ENCODE assay signal across 8 mouse cellular contexts in the genomic region with DNA sequence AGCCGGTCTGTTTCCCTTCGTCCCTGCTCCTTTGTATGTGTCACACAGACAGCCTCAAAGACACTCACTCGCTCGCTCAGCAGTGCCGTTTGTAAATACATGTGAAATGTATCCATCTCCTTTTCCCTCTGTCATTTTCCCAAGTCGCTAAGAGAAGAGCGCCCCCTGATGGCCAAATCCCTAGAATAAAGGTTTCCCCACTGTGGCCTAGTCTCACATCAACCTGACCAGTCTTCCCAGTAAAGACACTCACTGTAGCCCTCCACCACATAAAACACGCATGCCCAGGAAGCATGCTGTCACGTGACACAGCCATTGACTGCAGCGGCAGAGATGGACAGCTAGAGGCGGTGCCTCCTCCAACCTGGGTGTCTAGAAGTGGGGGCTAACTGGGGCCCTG. TPM values are rescaled to one million over a fixed set of nuclear protein-coding genes. Genes with fewer than 3 reads are reported as not detected.
DNase-seq lines count a peak whose midpoint lies in the region; ATAC-seq lines count a peak whose summit lies in the region.
"Had no signal": no experiment of that assay in that cellular context is flagged by ENCODE, and none has a peak within 500 bp of the region (broad histone marks: within the 10 kb centered on the region; RNA-seq: fewer than 3 reads in every experiment).

No protein-coding gene starts in this region.

- H3K27ac ChIP-seq in intestine, embryonic 14.5 days (ENCODE audit: low read depth): no peak overlapping the region
- H3K27ac ChIP-seq in intestine, embryonic 16.5 days (ENCODE audit: low read length): no peak overlapping the region
- H3K27ac ChIP-seq: embryonic facial prominence, embryonic 15.5 days had no signal

- H3K36me3 ChIP-seq in intestine, embryonic 14.5 days (ENCODE audit: control insufficient read depth, insufficient read depth, low read length): no peaks in the 10 kb centered on the region
- H3K36me3 ChIP-seq in intestine, embryonic 16.5 days (ENCODE audit: control insufficient read depth, insufficient read depth, low read length): no peaks in the 10 kb centered on the region
- H3K36me3 ChIP-seq: embryonic facial prominence, embryonic 15.5 days had no signal

- no peak overlapping the region for H3K9ac ChIP-seq in intestine, embryonic 14.5 days (ENCODE audit: low read length)
- no peak overlapping the region for H3K9ac ChIP-seq in intestine, embryonic 16.5 days (ENCODE audit: low read depth, low read length)
- H3K9ac ChIP-seq: embryonic facial prominence, embryonic 15.5 days had no signal

- no peak overlapping the region for H3K4me2 ChIP-seq in intestine, embryonic 14.5 days (ENCODE audit: low read length)
- no peak overlapping the region for H3K4me2 ChIP-seq in intestine, embryonic 16.5 days (ENCODE audit: low read depth, low read length)
- H3K4me2 ChIP-seq: embryonic facial prominence, embryonic 15.5 days had no signal

- no peak overlapping the region for H3K4me3 ChIP-seq in intestine, embryonic 14.5 days (ENCODE audit: low read depth, low read length)
- H3K4me3 ChIP-seq in intestine, embryonic 16.5 days (ENCODE audit: low read length): no peak overlapping the region
- H3K4me3 ChIP-seq: embryonic facial prominence, embryonic 15.5 days had no signal

- no peaks in the 10 kb centered on the region for H3K27me3 ChIP-seq in intestine, embryonic 14.5 days (replicated peaks; ENCODE audit: control insufficient read depth, insufficient read depth, low read length)
- no peaks in the 10 kb centered on the region for H3K27me3 ChIP-seq in intestine, embryonic 16.5 days (replicated peaks; ENCODE audit: control insufficient read depth, insufficient read depth, low read length)

- peak; percentile 47; the same call in 1 of the 2 replicates for ATAC-seq in intestine, embryonic 14.5 days (replicated peaks; ENCODE audit: low FRiP score, low TSS enrichment, low read depth)
- ATAC-seq in intestine, embryonic 16.5 days: no peak
- ATAC-seq in CD4-positive, CD25-positive, alpha-beta regulatory T cell, adult 4 months: peak; percentile 34
- peak; percentile 39; the same call in 1 of the 2 replicates for ATAC-seq in granulocyte monocyte progenitor cell, adult 5-6 weeks (replicated peaks; ENCODE audit: poor library complexity, severe bottlenecking)

- DNase-seq in intestine, embryonic 14.5 days (ENCODE audit: low spot score): peak; percentile 77
- peak; percentile 49 for DNase-seq in adrenal gland, postnatal 25 days
- DNase-seq in lung, postnatal 36 days: peak; percentile 47
- peak; percentile 32 for DNase-seq in thymus, postnatal 25 days

- 34% methylated on average over 11 of the region's 11 CpGs for WGBS in intestine, embryonic 14.5 days
- WGBS in intestine, embryonic 16.5 days: 42% methylated on average over 11 of the region's 11 CpGs

- no peaks in the 10 kb centered on the region for H3K9me3 ChIP-seq in intestine, embryonic 14.5 days (ENCODE audit: control insufficient read depth, low read length)
- no peaks in the 10 kb centered on the region for H3K9me3 ChIP-seq in intestine, embryonic 16.5 days (ENCODE audit: control insufficient read depth, low read length)
- H3K9me3 ChIP-seq: embryonic facial prominence, embryonic 15.5 days had no signal

- 0 out of 2 replicates have a peak, but pooled peaks cover 3% of the 10 kb centered on the region for H3K4me1 ChIP-seq in intestine, embryonic 14.5 days (replicated peaks; ENCODE audit: control insufficient read depth, insufficient read depth, low read length)
- peaks cover 3% of the 10 kb centered on the region; the same call in 1 of the 2 replicates for H3K4me1 ChIP-seq in intestine, embryonic 16.5 days (ENCODE audit: control insufficient read depth, insufficient read depth, low read length)

RNA-seq across cellular contexts. Expression of a gene that starts 8.9 kb away (rescaled TPM):
- 18.8 and 23.0 TPM in 2 replicates for polyA plus RNA-seq in intestine, embryonic 14.5 days (2014; fragmentation: Nextera tagmentation; extraction: Ambion mirVana)
- polyA plus RNA-seq in intestine, embryonic 16.5 days (2015; fragmentation: Nextera tagmentation; extraction: Ambion mirVana): 12.6 and 13.3 TPM in 2 replicates
- polyA plus RNA-seq in CD4-positive, CD25-positive, alpha-beta regulatory T cell, adult 4 months (2017; shearing (Covaris generic)): 10 to 100 TPM; 13.7 to 17.3 TPM
- total RNA-seq in adrenal gland, postnatal 25 days (2021): 20.4 and 22.6 TPM in 2 replicates
- 23.7 and 36.0 TPM in 2 replicates for total RNA-seq in granulocyte monocyte progenitor cell, adult 5-6 weeks (2014; fragmentation: Nextera tagmentation)
- total RNA-seq in granulocyte monocyte progenitor cell, adult 5-6 weeks (2017): 17.9 and 20.4 TPM in 2 replicates
